Mouse (Mus musculus) layer of hippocampus, adult 18-20 months (tissue): ENCODE results near the gene Ccdc127. TPM values are rescaled to one million over a fixed set of nuclear protein-coding genes. Genes with fewer than 3 reads are reported as not detected.

Source experiments
- DNase-seq, 2 experiments: peaks; one replicate each; pipeline ENCODE4 v3.0.0; 2022; ENCODE audit warnings: low spot score in 2 of 2
- microRNA-seq, 2 experiments: library from miRNA; unstranded; fragments of <30 nt; microRNA quantifications; one replicate each; pipeline ENCODE4 v1.2.0; 2021
- total RNA-seq, 2 experiments: library from RNA; stranded (reverse); gene quantifications; 2 replicates each; pipeline ENCODE4 v1.2.3; 2021

The Ccdc127 gene
- total RNA-seq, 2 experiments from 2014 or later = 85.6 to 85.8 TPM

- no peak for DNase-seq
Measured at GRCm38 (mm10) chr13:74389730-74390129, 39.6 kb downstream of the Ccdc127 start.

GRCm38 (mm10) chr13:74390371-74390990 lies 40.4 kb downstream of the Ccdc127 start, which contains the start of gene Zfp72:
TSS of gene Zfp72 (minus strand) at chr13:74390836.
- DNase-seq = peak; percentile 70 to 90

GRCm38 (mm10) chr13:74391156-74391555 lies 41.0 kb downstream of the Ccdc127 start:
- DNase-seq = no peak

GRCm38 (mm10) chr13:74399298-74399839 lies 49.3 kb downstream of the Ccdc127 start, which contains the start of gene Ftl1-ps1:
TSS of gene Ftl1-ps1 (plus strand) at chr13:74399694.
- no peak for DNase-seq

Small RNA genes within 50 kb of the gene (microRNA-seq; reads per million reads assigned to microRNA genes)
- 0 reads per million in 2 experiments for gene Mir692-3

Other genes with a start within 250 kb of the Ccdc127 start
- 1 to 10 TPM in 1 of 2 experiments, under 1 TPM in 1; 0.77 to 1.3 TPM for gene Slc9a3, start 228.9 kb upstream of the Ccdc127 start, total RNA-seq
- 10 to 100 TPM; 63.6 to 70.9 TPM for gene Exoc3, start 141.6 kb upstream of the Ccdc127 start, total RNA-seq
- under 1 TPM; 0.50 to 0.58 TPM for gene Ahrr, start 58.0 kb upstream of the Ccdc127 start, total RNA-seq
- gene Pdcd6, start 32.7 kb upstream of the Ccdc127 start, total RNA-seq = 10 to 100 TPM; 68.7 to 70.7 TPM
- gene Sdha, start within 50 bp of the Ccdc127 start, total RNA-seq = 100 to 1,000 TPM; 347 to 354 TPM
- not detected for gene Lrrc14b, start 13.7 kb downstream of the Ccdc127 start, total RNA-seq
- gene Zfp72, start 40.5 kb downstream of the Ccdc127 start, total RNA-seq = 1 to 10 TPM; 5.0 to 5.1 TPM
- 100 to 1,000 TPM; 173 to 201 TPM for gene Ftl1-ps1, start 49.4 kb downstream of the Ccdc127 start, total RNA-seq
- gene Zfp825, start 143.7 kb downstream of the Ccdc127 start, total RNA-seq = 1 to 10 TPM; 6.6 to 7.1 TPM